Mouse (Mus musculus) CH12.LX (cell line): ENCODE measurements around the gene Sobp.

ENCODE experiments used
- CTCF ChIP-seq, 2 experiments: IDR thresholded peaks in 1 of 2; conservative IDR thresholded peaks in 1 of 2; 2 replicates each; pipeline ENCODE4 v1.5.1; 2011 to 2012; ENCODE audit warnings: low read depth in 2 of 2, low read length in 2 of 2, improper control_type of control experiment in 1 of 2, inconsistent platforms in 1 of 2, mild to moderate bottlenecking in 1 of 2, moderate library complexity in 1 of 2
- ELF1 ChIP-seq: IDR thresholded peaks from 2 replicates; pipeline ENCODE4 v1.6.1; 2014; ENCODE audit warnings: low read depth, mild to moderate bottlenecking, inconsistent platforms, low read length, improper control_type of control experiment
- EP300 ChIP-seq: IDR thresholded peaks from 2 replicates; pipeline ENCODE4 v1.6.1; 2011; ENCODE audit warnings: low read length, improper control_type of control experiment
- ETS1 ChIP-seq: conservative IDR thresholded peaks from 2 replicates; pipeline ENCODE4 v1.6.1; 2012; ENCODE audit warnings: low read depth, mild to moderate bottlenecking, inconsistent platforms, low read length, improper control_type of control experiment, moderate library complexity
- HCFC1 ChIP-seq: IDR thresholded peaks from 2 replicates; pipeline ENCODE4 v1.6.1; 2012; ENCODE audit warnings: low read depth, mild to moderate bottlenecking, inconsistent platforms, low read length, improper control_type of control experiment
- MAX ChIP-seq: IDR thresholded peaks from 2 replicates; pipeline ENCODE4 v1.6.1; 2011; ENCODE audit warnings: low read length, improper control_type of control experiment
- MYC ChIP-seq: IDR thresholded peaks from 2 replicates; pipeline ENCODE4 v1.6.1; 2011; ENCODE audit warnings: low read depth, mild to moderate bottlenecking, improper control_type of control experiment, low read length
- POLR2A ChIP-seq: IDR thresholded peaks from 2 replicates; pipeline ENCODE4 v1.6.1; 2011; ENCODE audit warnings: low read depth, mild to moderate bottlenecking, improper control_type of control experiment, low read length
- TBP ChIP-seq: conservative IDR thresholded peaks from 2 replicates; pipeline ENCODE4 v1.6.1; 2011; ENCODE audit warnings: low read depth, low read length, improper control_type of control experiment
- USF1 ChIP-seq: IDR thresholded peaks from 2 replicates; pipeline ENCODE4 v1.6.1; 2014; ENCODE audit warnings: low read depth, mild to moderate bottlenecking, inconsistent platforms, low read length, improper control_type of control experiment
- ZC3H11A ChIP-seq: IDR thresholded peaks from 2 replicates; pipeline ENCODE4 v1.6.1; 2012; ENCODE audit warnings: low read depth, mild to moderate bottlenecking, inconsistent platforms, low read length, improper control_type of control experiment
- ZMIZ1 ChIP-seq: IDR thresholded peaks from 2 replicates; pipeline ENCODE4 v1.6.1; 2012; ENCODE audit warnings: low read depth, mild to moderate bottlenecking, inconsistent platforms, low read length, improper control_type of control experiment
- ZNF384 ChIP-seq: IDR thresholded peaks from 2 replicates; pipeline ENCODE4 v1.6.1; 2012; ENCODE audit warnings: low read depth, low read length, improper control_type of control experiment, inconsistent platforms

DNA sequence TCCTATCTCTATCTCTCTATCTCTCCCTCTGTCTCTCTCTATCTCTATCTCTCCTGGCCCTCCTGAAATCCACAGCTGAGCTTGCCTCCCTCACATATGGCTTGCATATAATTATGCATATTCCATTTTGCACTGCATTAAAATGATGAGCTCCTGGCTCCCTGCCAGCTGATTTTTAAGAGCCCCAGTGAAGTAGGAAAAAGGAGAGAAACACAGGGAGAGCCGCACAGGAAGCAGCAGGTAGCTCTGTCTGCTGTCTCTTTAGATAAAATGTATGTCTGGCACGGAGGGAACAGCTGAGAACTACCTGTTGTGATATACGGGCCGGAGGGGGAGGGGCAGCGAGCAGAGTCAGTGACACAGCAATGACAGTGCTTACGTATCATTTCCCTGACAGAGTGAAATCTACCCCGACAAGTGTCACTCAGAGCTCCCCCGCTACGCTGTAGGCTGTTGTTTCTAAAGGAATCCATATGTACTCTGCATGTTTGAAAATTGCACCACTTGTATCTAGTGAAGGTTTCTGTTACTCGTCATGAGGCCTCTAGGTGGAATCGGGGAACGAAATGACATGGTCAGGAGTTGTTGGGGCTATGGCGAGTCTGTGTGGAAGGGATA, 98.7 kb downstream of the Sobp start:
- no peak for TF ChIP-seq ZNF384
- TF ChIP-seq CTCF (conservative IDR thresholded peaks at IDR 0.05 in 1 of 2, IDR thresholded peaks at IDR 0.05 in 1 of 2; ENCODE audit: low read depth in 2 of 2, low read length in 2 of 2): no peak
- no peak for TF ChIP-seq POLR2A
- no peak for TF ChIP-seq TBP
- no peak for TF ChIP-seq MAX
- no peak for TF ChIP-seq ETS1
- TF ChIP-seq EP300: no peak
- TF ChIP-seq ZC3H11A: no peak
- no peak for TF ChIP-seq MYC
- TF ChIP-seq ZMIZ1: no peak
- TF ChIP-seq USF1: no peak
- no peak for TF ChIP-seq HCFC1
- TF ChIP-seq ELF1: no peak
